Mouse (Mus musculus) cerebellum, postnatal 36 days (tissue): ENCODE measurements around the gene Pkn1.

Source experiments
- DNase-seq, 2 experiments: peaks; one replicate each; pipeline ENCODE4 v3.0.0; 2021 to 2022; ENCODE audit warnings: mixed read lengths in 2 of 2

Gene Pkn1

GRCm38 (mm10) chr8:83652030-83652743 lies 46.8 kb downstream of the Pkn1 start, which contains the start of gene Gipc1:
Gipc1 (plus strand) TSS chr8:83652677.
- peak; percentile 92 to 97 for DNase-seq

- no peak for DNase-seq
Measured at GRCm38 (mm10) chr8:83649699-83650098, 49.3 kb downstream of the Pkn1 start.

- DNase-seq: no peak
Measured at GRCm38 (mm10) chr8:83648031-83648430, 50.9 kb downstream of the Pkn1 start.

GRCm38 (mm10) chr8:83647511-83647910 lies 51.5 kb downstream of the Pkn1 start:
- no peak for DNase-seq

- DNase-seq: no peak
Measured at GRCm38 (mm10) chr8:83639649-83640048, 59.3 kb downstream of the Pkn1 start.

- no peak for DNase-seq
Measured at GRCm38 (mm10) chr8:83638856-83639255, 60.1 kb downstream of the Pkn1 start.

GRCm38 (mm10) chr8:83632083-83632707 lies 66.8 kb downstream of the Pkn1 start:
- no peak for DNase-seq

- DNase-seq: no peak
Measured at GRCm38 (mm10) chr8:83625676-83626299, 73.2 kb downstream of the Pkn1 start.

- peak; percentile 45 to 46 for DNase-seq
Measured at GRCm38 (mm10) chr8:83624739-83625138, 74.2 kb downstream of the Pkn1 start.

- no peak for DNase-seq
Measured at GRCm38 (mm10) chr8:83623549-83623948, 75.4 kb downstream of the Pkn1 start.

GRCm38 (mm10) chr8:83622389-83622989 lies 76.5 kb downstream of the Pkn1 start:
- peak; percentile 94 to 95 for DNase-seq

GRCm38 (mm10) chr8:83621691-83622388 lies 77.1 kb downstream of the Pkn1 start:
- DNase-seq: no peak

- DNase-seq: no peak
Measured at GRCm38 (mm10) chr8:83619568-83620285, 79.3 kb downstream of the Pkn1 start.

GRCm38 (mm10) chr8:83618566-83618965 lies 80.4 kb downstream of the Pkn1 start:
- DNase-seq: no peak

- DNase-seq: no peak
Measured at GRCm38 (mm10) chr8:83617111-83617510, 81.9 kb downstream of the Pkn1 start.

GRCm38 (mm10) chr8:83616625-83617024 lies 82.4 kb downstream of the Pkn1 start:
- no peak for DNase-seq
